Mouse (Mus musculus): ENCODE results near the gene Adamts10.

GRCm38 (mm10) chr17:33523918-33524755 lies at the start of gene Adamts10:
- TF ChIP-seq EP300 (IDR thresholded peaks at IDR 0.05; ENCODE audit: low read depth) (no peak), CTCF (IDR thresholded peaks at IDR 0.05; ENCODE audit: low read depth) (no peak)
